Mouse (Mus musculus) small intestine, adult 2 months (tissue): ENCODE measurements around the gene Erv3. TPM values are rescaled to one million over a fixed set of nuclear protein-coding genes. Genes with fewer than 3 reads are reported as not detected.

ENCODE experiments used
- H3K27ac ChIP-seq: fragments of 200-500 bp; 2 replicates; pipeline ENCODE4 v1.5.1; 2012; ENCODE audit warnings: low read depth, low read length, control low read depth, inconsistent platforms; ENCODE audit not compliant: insufficient read depth
- H3K27me3 ChIP-seq: fragments of 200-500 bp; 2 replicates; pipeline ENCODE4 v1.6.1; 2012; ENCODE audit warnings: mild to moderate bottlenecking, moderate library complexity, low read length, inconsistent platforms; ENCODE audit not compliant: control insufficient read depth, insufficient read depth
- H3K36me3 ChIP-seq: fragments of 200-500 bp; 2 replicates; pipeline ENCODE4 v1.6.1; 2012; ENCODE audit warnings: mild to moderate bottlenecking, low read length, control low read depth, inconsistent platforms; ENCODE audit not compliant: control insufficient read depth, insufficient read depth
- H3K4me1 ChIP-seq: fragments of 200-500 bp; 2 replicates; pipeline ENCODE4 v1.6.1; 2012; ENCODE audit warnings: low read length, inconsistent platforms, mixed read lengths; ENCODE audit not compliant: control insufficient read depth, insufficient read depth, insufficient read length
- H3K4me3 ChIP-seq: fragments of 200-500 bp; 2 replicates; pipeline ENCODE4 v1.5.1; 2012; ENCODE audit warnings: low read depth, mild to moderate bottlenecking, control low read depth, inconsistent platforms, low read length, moderate library complexity
- CTCF ChIP-seq: fragments of 200-500 bp; IDR thresholded peaks from 2 replicates; pipeline ENCODE4 v1.5.1; 2012; ENCODE audit warnings: low read depth, mild to moderate bottlenecking, control low read depth, inconsistent platforms, low read length, moderate library complexity, mixed read lengths; ENCODE audit not compliant: insufficient replicate concordance, insufficient read length; ENCODE audit errors: extremely low read depth
- POLR2A ChIP-seq: fragments of 200-500 bp; IDR thresholded peaks from 2 replicates; pipeline ENCODE4 v1.6.1; 2012; ENCODE audit warnings: low read depth, mild to moderate bottlenecking, control low read depth, inconsistent platforms, low read length, moderate library complexity
- WGBS: fragments of 180-500 bp; shearing (Covaris S2); methylation state at CpG from one replicate; pipeline ENCODE4 v1.1.7; 2018; 5-methylcytosine and 5-hydroxymethylcytosine counted together
- polyA plus RNA-seq: library from polyadenylated mRNA; depleted of rRNA; stranded (reverse); fragments of >200 nt; gene quantifications from 2 replicates; pipeline ENCODE4 v1.2.3, GENCODE M21; 2012

Erv3 gene
- polyA plus RNA-seq, 1 experiment, result not detected

DNA sequence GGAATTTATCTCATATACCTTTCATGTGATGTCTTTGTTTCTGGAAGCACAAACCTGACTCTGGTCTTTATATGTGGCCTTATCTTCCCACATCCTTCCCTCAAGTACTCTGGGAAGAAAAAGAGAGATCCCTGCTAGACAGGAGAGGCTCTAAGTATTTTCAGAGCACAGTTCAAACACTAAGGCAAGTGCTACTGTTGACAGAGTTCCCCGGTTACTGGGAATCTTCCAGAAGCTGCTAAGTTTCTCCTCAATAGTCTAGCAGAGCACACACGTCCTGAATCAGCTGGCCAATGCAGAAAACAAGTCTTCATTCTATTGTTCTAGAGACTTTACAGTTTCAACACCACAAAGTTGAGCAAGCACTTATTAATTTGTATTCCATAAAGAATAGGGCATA, 12.7 kb downstream of the Erv3 start:
- no peaks in the 10 kb centered on the region; the same call in 1 of the 2 replicates for H3K4me1 ChIP-seq
- no peak overlapping the region for H3K27ac ChIP-seq
- no peaks in the 10 kb centered on the region for H3K27me3 ChIP-seq
- no peaks in the 10 kb centered on the region for H3K36me3 ChIP-seq
- no peak overlapping the region for H3K4me3 ChIP-seq
- WGBS, result 25% methylated on average over 2 of the region's 2 CpGs
- TF ChIP-seq CTCF (no peak), POLR2A (no peak)

DNA sequence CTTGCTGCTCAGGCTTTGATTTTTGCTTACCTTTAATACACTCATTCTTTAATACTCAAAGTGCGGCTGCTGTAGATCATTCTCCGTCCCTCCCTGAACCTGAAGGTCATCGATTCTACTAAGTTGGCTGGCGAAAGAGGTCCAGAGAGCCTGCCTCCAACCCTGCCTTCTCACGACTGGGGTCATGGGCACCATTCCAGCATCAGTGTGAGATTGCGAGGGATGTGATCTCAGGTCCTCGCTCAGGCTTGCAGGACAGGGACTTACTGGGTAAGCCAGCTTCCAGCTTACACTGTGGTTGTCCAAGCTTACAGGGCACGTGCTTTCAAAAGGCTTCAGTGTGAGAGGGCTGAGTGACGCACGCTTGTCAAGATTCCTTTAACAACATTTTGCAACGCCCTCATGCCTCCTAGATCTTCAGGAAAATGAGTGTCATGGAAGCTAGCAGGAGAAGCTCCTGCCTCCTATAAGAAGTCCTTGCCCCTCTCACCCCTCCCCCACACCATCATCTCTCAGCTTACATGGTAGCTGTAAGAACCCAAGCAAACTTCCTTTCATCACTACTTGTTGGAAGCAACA, 13.3 kb downstream of the Erv3 start:
- H3K27me3 ChIP-seq, result no peaks in the 10 kb centered on the region
- H3K36me3 ChIP-seq, result no peaks in the 10 kb centered on the region
- 68% methylated on average over 11 of the region's 11 CpGs for WGBS
- no peaks in the 10 kb centered on the region; the same call in 1 of the 2 replicates for H3K4me1 ChIP-seq
- TF ChIP-seq CTCF (no peak), POLR2A (no peak)
- no peak overlapping the region for H3K27ac ChIP-seq
- no peak overlapping the region for H3K4me3 ChIP-seq

DNA sequence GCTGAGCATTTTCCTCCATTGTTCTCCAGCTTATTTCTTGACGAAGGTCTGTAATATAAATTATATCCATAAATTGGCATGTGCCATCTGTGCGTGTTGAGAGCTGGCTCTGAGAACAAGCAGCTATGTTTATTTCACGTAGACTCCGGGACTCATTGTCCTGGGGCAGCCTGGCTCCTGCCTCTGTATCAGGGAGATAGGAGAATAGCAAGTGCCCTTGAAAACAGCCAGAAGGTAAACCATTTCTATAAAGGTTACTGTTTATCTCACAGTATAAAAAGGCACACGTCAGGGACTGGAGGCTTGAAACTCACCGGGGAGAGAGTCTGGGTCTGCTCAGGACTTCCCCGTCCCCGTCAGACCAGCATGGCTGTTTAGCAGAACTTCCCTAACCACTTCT, 13.9 kb downstream of the Erv3 start:
- no peaks in the 10 kb centered on the region for H3K27me3 ChIP-seq
- H3K27ac ChIP-seq, result no peak overlapping the region
- 60% methylated on average over 8 of the region's 8 CpGs for WGBS
- H3K4me3 ChIP-seq, result no peak overlapping the region
- H3K36me3 ChIP-seq, result no peaks in the 10 kb centered on the region
- no peaks in the 10 kb centered on the region; the same call in 1 of the 2 replicates for H3K4me1 ChIP-seq
- no peak for TF ChIP-seq POLR2A
- no peak for TF ChIP-seq CTCF

DNA sequence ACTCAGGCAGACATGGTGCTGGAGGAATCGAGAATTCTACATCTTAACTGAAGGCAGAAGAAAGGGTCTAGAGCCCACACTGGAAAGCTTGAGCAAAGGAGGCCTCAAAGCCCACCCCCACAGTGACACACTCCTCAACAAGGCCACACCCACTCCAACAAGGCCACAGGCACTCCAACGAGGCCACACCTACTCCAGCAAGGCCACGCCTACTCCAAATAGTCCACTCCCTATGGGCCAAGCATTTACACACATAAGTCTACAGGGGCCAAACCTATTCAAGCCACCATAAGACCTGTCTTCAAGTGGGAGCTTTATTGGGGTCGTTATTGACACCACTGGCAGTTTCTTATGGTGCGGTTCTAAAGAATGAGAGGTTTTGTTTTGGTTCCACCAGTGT, 17.0 kb downstream of the Erv3 start:
- H3K36me3 ChIP-seq, result no peaks in the 10 kb centered on the region
- no peak overlapping the region for H3K4me3 ChIP-seq
- no peaks in the 10 kb centered on the region; the same call in 1 of the 2 replicates for H3K4me1 ChIP-seq
- no peak for TF ChIP-seq CTCF
- TF ChIP-seq POLR2A, result no peak
- H3K27ac ChIP-seq, result no peak overlapping the region
- WGBS, result 77% methylated on average over 5 of the region's 5 CpGs
- no peaks in the 10 kb centered on the region for H3K27me3 ChIP-seq

DNA sequence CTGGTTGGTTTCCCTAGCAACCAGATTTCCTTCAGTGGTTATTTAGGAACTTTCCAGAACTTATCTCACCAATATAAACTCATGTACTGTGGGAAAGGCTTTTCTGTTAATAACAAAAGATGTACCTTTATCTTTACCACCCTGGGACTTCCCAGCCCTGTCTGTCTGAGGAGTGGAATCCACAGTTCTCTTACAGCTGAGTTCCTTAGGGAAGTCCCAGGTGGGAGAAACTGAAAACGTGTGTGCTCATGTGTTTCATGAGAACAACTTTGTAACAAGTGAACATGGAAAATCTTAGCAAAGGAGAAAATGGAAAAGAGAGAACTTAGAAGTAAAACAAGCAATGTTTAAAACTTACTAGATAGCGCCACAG, 18.2 kb downstream of the Erv3 start:
- Histone ChIP-seq H3K4me3 (no peak overlapping the region), H3K4me1 (no peaks in the 10 kb centered on the region), H3K27me3 (no peaks in the 10 kb centered on the region), H3K36me3 (no peaks in the 10 kb centered on the region), H3K27ac (no peak overlapping the region)
- WGBS, result 49% methylated on average over 2 of the region's 2 CpGs
- no peak for TF ChIP-seq POLR2A
- no peak for TF ChIP-seq CTCF

DNA sequence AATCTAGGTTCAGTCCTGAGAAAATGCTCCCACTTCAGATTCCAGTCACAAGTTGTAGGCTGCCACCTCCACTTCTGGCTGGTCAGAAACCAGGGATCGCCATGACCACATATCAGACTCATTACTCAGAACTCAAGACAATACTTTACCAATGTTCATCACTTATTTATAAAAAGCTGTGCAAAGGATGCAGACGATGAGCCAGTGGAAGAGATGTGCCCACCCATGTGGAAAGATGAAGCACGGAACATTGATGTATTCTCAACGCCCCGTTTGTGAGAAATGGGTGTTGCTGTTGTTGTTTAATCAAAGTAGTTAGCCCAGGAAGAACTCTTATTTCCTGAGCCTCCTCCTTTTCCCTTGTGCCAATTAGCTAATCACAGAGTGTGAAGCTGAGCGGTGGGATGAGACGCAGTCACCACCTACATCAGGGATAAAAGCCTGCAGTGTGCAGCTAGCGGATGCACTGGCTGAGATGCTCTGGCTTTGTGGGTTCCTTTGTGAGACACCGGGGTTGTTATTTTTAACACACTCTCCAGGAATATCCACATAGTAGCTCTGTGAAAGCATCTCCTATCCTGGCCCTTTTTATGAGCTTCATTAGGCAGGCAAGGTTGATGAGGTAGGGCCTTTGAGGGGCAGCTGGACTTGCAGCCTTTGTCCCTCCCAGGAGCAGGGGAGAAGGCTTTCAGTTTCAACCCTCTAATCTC, 18.8 kb downstream of the Erv3 start:
- Histone ChIP-seq H3K27ac (no peak overlapping the region), H3K36me3 (no peaks in the 10 kb centered on the region), H3K4me1 (no peaks in the 10 kb centered on the region), H3K4me3 (no peak overlapping the region), H3K27me3 (no peaks in the 10 kb centered on the region)
- 77% methylated on average over 9 of the region's 9 CpGs for WGBS
- TF ChIP-seq POLR2A (no peak), CTCF (no peak)

DNA sequence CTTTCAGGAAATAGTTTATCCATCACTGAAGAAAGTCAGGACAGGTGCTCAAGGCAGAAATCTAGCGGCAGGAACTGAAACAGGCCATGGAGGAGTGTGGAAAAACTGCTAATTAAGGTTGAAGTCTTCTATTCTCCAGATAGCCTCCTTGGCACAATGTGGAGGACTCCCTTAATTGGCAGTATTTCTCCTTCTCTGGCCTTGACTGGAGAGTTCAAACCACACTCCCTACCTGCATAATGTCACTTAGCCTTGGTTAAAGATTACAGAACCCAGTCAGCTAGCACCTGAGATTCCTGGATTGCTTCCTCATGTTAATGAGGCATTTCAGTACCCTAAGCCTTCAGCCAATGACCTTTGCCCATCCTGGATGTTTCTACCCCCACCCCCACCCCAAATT, 25.3 kb downstream of the Erv3 start:
- Histone ChIP-seq H3K4me1 (no peaks in the 10 kb centered on the region), H3K27ac (no peak overlapping the region), H3K36me3 (no peaks in the 10 kb centered on the region), H3K27me3 (no peaks in the 10 kb centered on the region), H3K4me3 (no peak overlapping the region)
- WGBS, result 82% methylated on average over 1 of the region's 1 CpGs
- TF ChIP-seq POLR2A (no peak), CTCF (no peak)
